Mouse (Mus musculus) brain, embryonic 18.5 days (tissue): ENCODE results near the gene Cfap44.
A peak's percentile ranks its signal among the peaks of the same experiment; 100 is the strongest.

ENCODE experiments used
- DNase-seq: peaks from one replicate; pipeline ENCODE4 v3.0.0-alpha.2; 2012; ENCODE audit warnings: low read depth, low spot score

Gene Cfap44

DNA sequence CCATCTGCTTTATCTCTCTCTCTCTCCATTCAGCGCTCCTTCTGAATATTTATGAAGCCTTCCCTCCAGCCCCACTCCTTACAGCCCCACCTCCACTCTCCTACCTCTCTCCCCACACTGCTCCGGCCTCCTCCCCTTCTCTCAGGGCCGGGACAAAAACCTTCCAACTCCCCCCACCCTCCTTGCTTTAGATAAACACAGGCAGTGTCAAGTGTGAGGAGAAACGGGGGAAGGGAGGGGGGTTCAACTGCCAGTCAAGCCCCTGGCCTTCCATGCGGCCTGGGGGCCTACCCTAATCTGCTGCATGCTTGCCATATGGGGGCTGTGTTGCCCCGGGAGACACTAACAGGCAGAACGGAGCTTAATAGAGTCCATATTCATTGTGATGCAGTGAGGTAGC, 136.2 kb downstream of the Cfap44 start:
- DNase-seq, result peak; percentile 73

DNA sequence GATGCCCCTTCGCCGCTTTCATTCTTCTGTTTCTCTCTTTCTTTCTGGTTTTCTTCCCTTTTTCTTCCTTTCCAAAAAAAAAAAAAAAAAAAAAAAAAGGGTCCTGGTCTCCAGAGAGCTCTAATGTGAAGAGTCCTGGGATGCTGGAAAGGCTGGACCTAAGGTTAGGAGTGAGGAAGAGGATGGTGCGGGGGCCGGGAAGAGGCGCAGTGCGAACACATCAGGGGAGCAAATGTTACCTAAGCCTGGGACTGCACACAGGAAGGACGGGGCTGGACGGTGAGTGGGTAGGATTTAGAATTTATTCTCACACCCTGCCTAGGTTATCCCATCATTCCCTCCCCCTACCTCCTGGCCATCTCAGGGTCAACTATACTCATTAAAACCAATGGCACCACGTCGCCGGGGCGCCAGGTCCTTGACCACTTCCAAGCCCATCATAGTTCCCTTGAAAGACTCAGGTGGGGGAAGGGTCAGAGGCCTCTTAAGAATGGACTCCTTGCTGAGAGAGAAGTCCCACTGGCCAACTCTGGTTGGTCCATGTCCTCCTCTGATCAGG, 136.7 kb downstream of the Cfap44 start:
- no peak for DNase-seq
